Mouse (Mus musculus): ENCODE data around the gene Stard10. TPM values are rescaled to one million over a fixed set of nuclear protein-coding genes. Genes with fewer than 3 reads are reported as not detected.

The Stard10 gene
- polyA plus RNA-seq, 2 experiments from 2014 or later = 2.5 to 2.9 TPM

Other genes with a start within 250 kb of the Stard10 start
- 10 to 100 TPM; 31.3 to 40.6 TPM for gene Fchsd2, start 224.2 kb upstream of the Stard10 start, polyA plus RNA-seq (2017; shearing (Covaris generic))
- 10 to 100 TPM; 38.2 to 56.7 TPM for gene Atg16l2, start 14.8 kb upstream of the Stard10 start, polyA plus RNA-seq (2017; shearing (Covaris generic))
- gene Arap1, start 31.0 kb downstream of the Stard10 start, polyA plus RNA-seq (2017; shearing (Covaris generic)) = 10 to 100 TPM; 27.1 to 51.2 TPM
- 10 to 100 TPM; 15.9 to 22.1 TPM for gene Gm45837, start 93.8 kb downstream of the Stard10 start, polyA plus RNA-seq (2017; shearing (Covaris generic))
- 10 to 100 TPM; 13.4 to 18.5 TPM for gene Pde2a, start 104.6 kb downstream of the Stard10 start, polyA plus RNA-seq (2017; shearing (Covaris generic))

Data from activated CD4-positive, CD25-positive, alpha-beta regulatory T cell, adult 4 months (primary cell).